Mouse (Mus musculus) liver, postnatal 0 days (tissue): Measurements from ENCODE around the gene Ano10. TPM values are rescaled to one million over a fixed set of nuclear protein-coding genes. Genes with fewer than 3 reads are reported as not detected.

ENCODE experiments used
- ATAC-seq: fragments of 200-750 bp; cut with Nextera tagmentation; 2 replicates; pipeline ENCODE4 v1.8.0; 2017; ENCODE audit warnings: mild to moderate bottlenecking, moderate library complexity
- DNase-seq: peaks from one replicate; pipeline ENCODE4 v3.0.0-alpha.2; 2016
- H3K27ac ChIP-seq: fragments of 300-500 bp; sonication (generic); 2 replicates; pipeline ENCODE4 v1.5.1; 2014; ENCODE audit warnings: antibody characterized with exemption, moderate library complexity, mild to moderate bottlenecking, low read depth
- H3K27me3 ChIP-seq: fragments of 300-500 bp; sonication (generic); 2 replicates; pipeline ENCODE4 v1.6.1; 2014; ENCODE audit warnings: low read length, control low read depth, mixed read lengths; ENCODE audit not compliant: insufficient read depth
- H3K36me3 ChIP-seq: fragments of 300-500 bp; sonication (generic); replicated peaks from 2 replicates; pipeline ENCODE4 v1.6.1; 2014; ENCODE audit warnings: mild to moderate bottlenecking, control low read depth, low read length, moderate library complexity, mixed read lengths; ENCODE audit not compliant: insufficient read depth
- H3K4me1 ChIP-seq: fragments of 300-500 bp; sonication (generic); 2 replicates; pipeline ENCODE4 v1.6.1; 2014; ENCODE audit warnings: antibody characterized with exemption, mild to moderate bottlenecking, control low read depth; ENCODE audit not compliant: insufficient read depth
- H3K4me2 ChIP-seq: fragments of 300-500 bp; sonication (generic); 2 replicates; pipeline ENCODE4 v1.6.1; 2014; ENCODE audit warnings: low read depth, mild to moderate bottlenecking, low read length, moderate library complexity, mixed read lengths
- H3K4me3 ChIP-seq: fragments of 300-500 bp; sonication (generic); 2 replicates; pipeline ENCODE4 v1.5.1; 2014; ENCODE audit warnings: low read depth, low read length
- H3K9ac ChIP-seq: fragments of 300-500 bp; sonication (generic); replicated peaks from 2 replicates; pipeline ENCODE4 v1.6.1; 2014; ENCODE audit warnings: mild to moderate bottlenecking, moderate library complexity
- H3K9me3 ChIP-seq: fragments of 300-500 bp; sonication (generic); 2 replicates; pipeline ENCODE4 v1.6.1; 2016; ENCODE audit warnings: mild to moderate bottlenecking, control low read depth, low read length, mixed read lengths
- CTCF ChIP-seq: sonication (generic); IDR thresholded peaks from 2 replicates; pipeline ENCODE4 v1.5.1; 2016; ENCODE audit warnings: antibody characterized with exemption, low read depth
- EP300 ChIP-seq: IDR thresholded peaks from 2 replicates; pipeline ENCODE4 v1.6.1; 2016; ENCODE audit warnings: antibody characterized with exemption, low read depth, mild to moderate bottlenecking
- WGBS: fragments of 180-500 bp; shearing (Covaris S2); extraction: QIAGEN DNeasy Blood & Tissue Kit; methylation state at CpG from one replicate; pipeline ENCODE4 v1.1.7; 2014; ENCODE audit not compliant: insufficient replicate concordance; 5-methylcytosine and 5-hydroxymethylcytosine counted together
- polyA plus RNA-seq: library from polyadenylated mRNA; unstranded; fragments of >200 nt; fragmentation: Nextera tagmentation; extraction: Ambion mirVana; gene quantifications from 2 replicates; pipeline ENCODE4 v1.2.1, GENCODE M21; 2015

The Ano10 gene
- polyA plus RNA-seq, 1 experiment from 2014 or later: 13.7 TPM

- no peak overlapping the region for H3K4me2 ChIP-seq
- no peaks in the 10 kb centered on the region for H3K36me3 ChIP-seq
- no peak for DNase-seq
- TF ChIP-seq CTCF (no peak), EP300 (no peak)
- peaks cover 16% of the 10 kb centered on the region for H3K4me1 ChIP-seq
- H3K9ac ChIP-seq: no peak overlapping the region
- no peak overlapping the region for H3K4me3 ChIP-seq
- ATAC-seq: no peak
- H3K27me3 ChIP-seq: no peaks in the 10 kb centered on the region
- H3K9me3 ChIP-seq: no peaks in the 10 kb centered on the region
- 62% methylated on average over 7 of the region's 7 CpGs for WGBS
- H3K27ac ChIP-seq: no peak overlapping the region
Measured at GRCm38 (mm10) chr9:122312296-122312990, 18.2 kb upstream of the Ano10 start.

- Histone ChIP-seq H3K4me2 (peak overlapping the region; percentile 61), H3K27me3 (no peaks in the 10 kb centered on the region), H3K36me3 (no peaks in the 10 kb centered on the region), H3K9ac (peak overlapping the region; percentile 53), H3K9me3 (no peaks in the 10 kb centered on the region), H3K27ac (peak overlapping the region; percentile 68), H3K4me3 (peak overlapping the region; percentile 40), H3K4me1 (peaks cover 13% of the 10 kb centered on the region)
- ATAC-seq (peak; percentile 70), DNase-seq (peak; percentile 22)
- WGBS: 49% methylated on average over 7 of the region's 7 CpGs
- TF ChIP-seq CTCF: no peak
- TF ChIP-seq EP300: 0 out of 2 replicates have a peak, but pooled peaks have one; percentile 4
Measured at GRCm38 (mm10) chr9:122311051-122311760, 17.0 kb upstream of the Ano10 start.

- DNase-seq: peak; percentile 89
- H3K9ac ChIP-seq: peak overlapping the region; percentile 53
- H3K4me1 ChIP-seq: peaks cover 10% of the 10 kb centered on the region
- TF ChIP-seq CTCF: peak; percentile 99
- TF ChIP-seq EP300: no peak
- WGBS: 3% methylated on average over 18 of the region's 19 CpGs
- H3K36me3 ChIP-seq: no peaks in the 10 kb centered on the region
- no peaks in the 10 kb centered on the region for H3K9me3 ChIP-seq
- no peaks in the 10 kb centered on the region for H3K27me3 ChIP-seq
- peak; percentile 82 for ATAC-seq
- H3K4me3 ChIP-seq: peak overlapping the region; percentile 40
- peak overlapping the region; percentile 68 for H3K27ac ChIP-seq
- peak overlapping the region; percentile 61 for H3K4me2 ChIP-seq
Measured at GRCm38 (mm10) chr9:122310613-122311049, 16.4 kb upstream of the Ano10 start.

- no peaks in the 10 kb centered on the region for H3K27me3 ChIP-seq
- no peak overlapping the region for H3K4me2 ChIP-seq
- WGBS: 45% methylated on average over 14 of the region's 14 CpGs
- H3K27ac ChIP-seq: peak overlapping the region; percentile 56
- H3K4me3 ChIP-seq: no peak overlapping the region
- TF ChIP-seq EP300 (no peak), CTCF (no peak)
- ATAC-seq (0 out of 2 replicates have a peak, but pooled peaks have one; percentile 7), DNase-seq (no peak)
- no peaks in the 10 kb centered on the region for H3K9me3 ChIP-seq
- no peak overlapping the region for H3K9ac ChIP-seq
- H3K4me1 ChIP-seq: peaks cover 7% of the 10 kb centered on the region
- no peaks in the 10 kb centered on the region for H3K36me3 ChIP-seq
Measured at GRCm38 (mm10) chr9:122309013-122309980, 15.1 kb upstream of the Ano10 start.

GRCm38 (mm10) chr9:122305302-122305701 is 11.1 kb upstream of the Ano10 start:
- no peaks in the 10 kb centered on the region for H3K4me1 ChIP-seq
- no peak overlapping the region for H3K4me2 ChIP-seq
- peak; percentile 31; the same call in 1 of the 2 replicates for ATAC-seq
- H3K9me3 ChIP-seq: no peaks in the 10 kb centered on the region
- peak; percentile 29 for DNase-seq
- 66% methylated on average over 3 of the region's 3 CpGs for WGBS
- TF ChIP-seq EP300 (no peak), CTCF (no peak)
- H3K9ac ChIP-seq: no peak overlapping the region
- H3K4me3 ChIP-seq: no peak overlapping the region
- H3K27me3 ChIP-seq: no peaks in the 10 kb centered on the region
- H3K27ac ChIP-seq: no peak overlapping the region
- no peaks in the 10 kb centered on the region for H3K36me3 ChIP-seq
